9 mouse cellular contexts compared by ENCODE assay signal in the genomic region with DNA sequence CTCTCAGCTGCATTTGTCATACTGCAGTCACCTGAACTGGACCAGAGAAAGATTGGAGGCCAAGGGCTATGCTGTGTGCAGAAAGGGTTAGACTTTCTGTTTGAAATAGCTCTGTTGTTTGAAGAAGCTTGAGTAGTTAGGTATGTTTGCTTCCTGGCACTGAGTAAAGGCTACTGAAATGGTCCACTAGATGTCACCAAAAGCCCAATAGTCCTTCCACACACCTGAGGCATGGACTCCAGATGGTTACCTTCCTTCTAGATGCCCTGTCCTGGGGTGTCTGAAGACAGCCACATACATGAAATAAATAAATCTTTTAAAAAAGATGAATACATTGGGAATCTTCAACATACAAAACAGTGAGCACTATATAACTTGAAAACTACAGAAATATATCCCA. TPM values are rescaled to one million over a fixed set of nuclear protein-coding genes. Genes with fewer than 3 reads are reported as not detected.
DNase-seq lines count a peak whose midpoint lies in the region; ATAC-seq lines count a peak whose summit lies in the region.
"Had no signal": no experiment of that assay in that cellular context is flagged by ENCODE, and none has a peak within 500 bp of the region (broad histone marks: within the 10 kb centered on the region; RNA-seq: fewer than 3 reads in every experiment).

No protein-coding gene starts in this region.

- peak; percentile 3 to 7 for DNase-seq in left cerebral cortex, adult 18-20 months (ENCODE audit: low spot score in 2 of 2)
- no peak for DNase-seq in left cerebral cortex, adult 8-10 months (ENCODE audit: low spot score in 2 of 2)
- DNase-seq in cerebellum, adult 11-12 months: peak; percentile 26
- no peak for DNase-seq in heart, embryonic 10.5 days (ENCODE audit: low spot score)
- DNase-seq in gastrocnemius, postnatal 4 days (ENCODE audit: low spot score in 2 of 2): no peak
- no peak for DNase-seq in right cerebral cortex, postnatal 14 days

- no peak overlapping the region for H3K4me3 ChIP-seq in hindbrain, embryonic 13.5 days
- no peak overlapping the region for H3K4me3 ChIP-seq in midbrain, embryonic 12.5 days
- no peak overlapping the region for H3K4me3 ChIP-seq in heart, embryonic 10.5 days

- no peak overlapping the region for H3K4me2 ChIP-seq in hindbrain, embryonic 13.5 days
- H3K4me2 ChIP-seq in midbrain, embryonic 12.5 days (replicated peaks): no peak overlapping the region

- no peaks in the 10 kb centered on the region for H3K9me3 ChIP-seq in hindbrain, embryonic 13.5 days
- H3K9me3 ChIP-seq in midbrain, embryonic 12.5 days: no peaks in the 10 kb centered on the region
- H3K9me3 ChIP-seq in heart, embryonic 10.5 days: no peaks in the 10 kb centered on the region

- H3K36me3 ChIP-seq in hindbrain, embryonic 13.5 days: no peaks in the 10 kb centered on the region
- no peaks in the 10 kb centered on the region for H3K36me3 ChIP-seq in midbrain, embryonic 12.5 days
- no peaks in the 10 kb centered on the region for H3K36me3 ChIP-seq in heart, embryonic 10.5 days

- peaks cover 18% of the 10 kb centered on the region for H3K27me3 ChIP-seq in hindbrain, embryonic 13.5 days
- H3K27me3 ChIP-seq in midbrain, embryonic 12.5 days: peaks cover 9% of the 10 kb centered on the region
- peaks cover 12% of the 10 kb centered on the region for H3K27me3 ChIP-seq in heart, embryonic 10.5 days (ENCODE audit: insufficient read depth, poor library complexity, severe bottlenecking)

- peak; percentile 88 for ATAC-seq in hindbrain, embryonic 13.5 days (ENCODE audit: low FRiP score)
- peak; percentile 60; the same call in 1 of the 2 replicates for ATAC-seq in midbrain, embryonic 12.5 days (ENCODE audit: low FRiP score, low read depth)

- H3K9ac ChIP-seq in hindbrain, embryonic 13.5 days: no peak overlapping the region
- no peak overlapping the region for H3K9ac ChIP-seq in midbrain, embryonic 12.5 days (replicated peaks)

- no peaks in the 10 kb centered on the region for H3K4me1 ChIP-seq in hindbrain, embryonic 13.5 days (replicated peaks)
- H3K4me1 ChIP-seq in midbrain, embryonic 12.5 days: no peaks in the 10 kb centered on the region
- no peaks in the 10 kb centered on the region for H3K4me1 ChIP-seq in heart, embryonic 10.5 days

- H3K27ac ChIP-seq in hindbrain, embryonic 13.5 days: no peak overlapping the region
- H3K27ac ChIP-seq in midbrain, embryonic 12.5 days (replicated peaks): no peak overlapping the region
- H3K27ac ChIP-seq in heart, embryonic 10.5 days: no peak overlapping the region

RNA-seq across cellular contexts. Expression of a gene that starts 6.5 kb away (rescaled TPM):
- not detected for total RNA-seq in left cerebral cortex, adult 18-20 months (2021)
- not detected for total RNA-seq in left cerebral cortex, adult 8-10 months (2022)
- polyA plus RNA-seq in hindbrain, embryonic 13.5 days (2015; fragmentation: Nextera tagmentation; extraction: Ambion mirVana): not detected in 2 replicates
- polyA plus RNA-seq in midbrain, embryonic 12.5 days (2016; fragmentation: Nextera tagmentation; extraction: Ambion mirVana): not detected in 2 replicates
- not detected in 2 replicates for polyA plus RNA-seq in heart, embryonic 10.5 days (2016; fragmentation: Nextera tagmentation; extraction: Ambion mirVana)
- total RNA-seq in gastrocnemius, postnatal 4 days (2021): not detected
- polyA plus RNA-seq: heart, embryonic 14.5 days had no signal

RNA-seq across cellular contexts. Expression of a gene that starts 48.9 kb away (rescaled TPM):
- not detected for total RNA-seq in left cerebral cortex, adult 18-20 months (2021)
- not detected for total RNA-seq in left cerebral cortex, adult 8-10 months (2022)
- polyA plus RNA-seq in hindbrain, embryonic 13.5 days (2015; fragmentation: Nextera tagmentation; extraction: Ambion mirVana): not detected in 2 replicates
- polyA plus RNA-seq in midbrain, embryonic 12.5 days (2016; fragmentation: Nextera tagmentation; extraction: Ambion mirVana): not detected in 2 replicates
- not detected in 2 replicates for polyA plus RNA-seq in heart, embryonic 10.5 days (2016; fragmentation: Nextera tagmentation; extraction: Ambion mirVana)
- total RNA-seq in gastrocnemius, postnatal 4 days (2021): not detected
- polyA plus RNA-seq: heart, embryonic 14.5 days had no signal

Comparison
In these comparisons a context has a peak if more than half of its experiments do, and no peak if none do; other contexts are left out.
1. DNase-seq: peak in left cerebral cortex, adult 18-20 months (2 of 2) and cerebellum, adult 11-12 months (single experiment); none in left cerebral cortex, adult 8-10 months (0 of 2), heart, embryonic 10.5 days (single experiment), gastrocnemius, postnatal 4 days (0 of 2) and right cerebral cortex, postnatal 14 days (single experiment).